Mouse (Mus musculus): ENCODE results near the gene Als2cl. TPM values are rescaled to one million over a fixed set of nuclear protein-coding genes. Genes with fewer than 3 reads are reported as not detected.

Gene Als2cl
- polyA plus RNA-seq, 1 experiment from 2014 or later, result 4.1 TPM

DNA sequence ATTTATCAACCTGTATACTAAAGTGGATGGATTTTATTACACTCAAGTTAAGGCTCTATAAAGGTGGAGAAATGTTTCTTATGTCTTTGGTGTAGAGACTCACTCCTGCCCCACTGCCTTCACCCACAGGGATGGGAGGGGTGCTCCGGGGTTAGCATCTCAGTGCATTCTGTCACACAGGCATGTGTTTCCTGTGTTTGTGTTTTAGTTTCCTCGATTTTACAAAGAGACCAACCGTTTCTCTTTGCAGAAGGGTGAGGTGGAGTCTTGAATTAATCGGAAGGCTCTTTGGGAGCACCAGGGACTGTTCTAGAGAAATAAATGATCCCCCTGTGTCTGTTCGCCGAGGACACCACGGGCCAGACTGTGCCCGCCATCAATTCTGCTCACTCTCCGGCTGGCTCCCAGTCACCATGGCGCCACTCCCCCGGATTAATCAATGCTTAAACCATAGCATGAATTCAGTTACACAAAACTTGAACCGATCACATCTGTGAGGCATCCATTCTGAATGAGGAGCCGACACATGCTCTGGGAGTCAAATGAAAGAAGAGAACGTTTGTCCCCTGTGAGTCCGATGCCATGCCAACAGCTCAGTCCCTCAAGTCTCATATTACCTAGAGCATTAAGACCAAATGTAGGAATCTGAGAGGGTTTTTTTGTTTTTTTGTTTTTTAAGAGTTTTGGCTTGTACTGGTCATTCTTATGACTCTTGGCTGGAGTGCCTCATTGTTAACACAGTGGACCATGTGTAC lies 41.2 kb downstream of the Als2cl start:
- peak; percentile 32 for DNase-seq (ENCODE audit: low spot score)

GRCm38 (mm10) chr9:110922759-110923158 lies 43.1 kb downstream of the Als2cl start:
- peak; percentile 97 for TF ChIP-seq CTCF (IDR thresholded peaks at IDR 0.05; ENCODE audit: low read depth)
- H3K9me3 ChIP-seq (replicated peaks; ENCODE audit: low read length), result no peaks in the 10 kb centered on the region
- no peak overlapping the region for H3K9ac ChIP-seq (ENCODE audit: low read depth, low read length)
- H3K36me3 ChIP-seq (ENCODE audit: insufficient read depth, low read length), result no peaks in the 10 kb centered on the region
- H3K27me3 ChIP-seq (ENCODE audit: insufficient read depth, low read length), result no peaks in the 10 kb centered on the region
- H3K4me1 ChIP-seq (replicated peaks; ENCODE audit: insufficient read depth, low read length), result no peaks in the 10 kb centered on the region
- DNase-seq (ENCODE audit: low spot score), result peak; percentile 86
- H3K4me3 ChIP-seq (replicated peaks; ENCODE audit: low read depth, low read length), result no peak overlapping the region
- ATAC-seq (replicated peaks; ENCODE audit: low FRiP score, low read depth), result no peak
- no peak overlapping the region for H3K4me2 ChIP-seq (ENCODE audit: low read length)
- H3K27ac ChIP-seq, result no peak overlapping the region
- 20% methylated on average over 7 of the region's 7 CpGs for WGBS

More for the DNA sequence above, 41.2 kb downstream of the Als2cl start:
- TF ChIP-seq CTCF (IDR thresholded peaks at IDR 0.05; ENCODE audit: low read depth), result no peak
- Histone ChIP-seq H3K36me3 (ENCODE audit: insufficient read depth, low read length) (no peaks in the 10 kb centered on the region), H3K4me3 (replicated peaks; ENCODE audit: low read depth, low read length) (no peak overlapping the region), H3K4me1 (replicated peaks; ENCODE audit: insufficient read depth, low read length) (no peaks in the 10 kb centered on the region), H3K9me3 (replicated peaks; ENCODE audit: low read length) (no peaks in the 10 kb centered on the region), H3K4me2 (ENCODE audit: low read length) (no peak overlapping the region), H3K9ac (ENCODE audit: low read depth, low read length) (no peak overlapping the region), H3K27me3 (ENCODE audit: insufficient read depth, low read length) (no peaks in the 10 kb centered on the region), H3K27ac (peak overlapping the region; percentile 50; the same call in 1 of the 2 replicates)
- WGBS, result 46% methylated on average over 15 of the region's 15 CpGs
- no peak for ATAC-seq (replicated peaks; ENCODE audit: low FRiP score, low read depth)

GRCm38 (mm10) chr9:110931573-110931972 lies 51.9 kb downstream of the Als2cl start:
- no peak overlapping the region for H3K4me2 ChIP-seq (ENCODE audit: low read length)
- no peak for TF ChIP-seq CTCF (IDR thresholded peaks at IDR 0.05; ENCODE audit: low read depth)
- 76% methylated on average over 6 of the region's 6 CpGs for WGBS
- H3K9ac ChIP-seq (ENCODE audit: low read depth, low read length), result no peak overlapping the region
- H3K4me3 ChIP-seq (replicated peaks; ENCODE audit: low read depth, low read length), result no peak overlapping the region
- H3K9me3 ChIP-seq (replicated peaks; ENCODE audit: low read length), result no peaks in the 10 kb centered on the region
- H3K27ac ChIP-seq, result no peak overlapping the region
- no peaks in the 10 kb centered on the region for H3K4me1 ChIP-seq (replicated peaks; ENCODE audit: insufficient read depth, low read length)
- no peaks in the 10 kb centered on the region for H3K27me3 ChIP-seq (ENCODE audit: insufficient read depth, low read length)
- no peak for DNase-seq (ENCODE audit: low spot score)
- no peaks in the 10 kb centered on the region for H3K36me3 ChIP-seq (ENCODE audit: insufficient read depth, low read length)
- no peak for ATAC-seq (replicated peaks; ENCODE audit: low FRiP score, low read depth)

- Histone ChIP-seq H3K36me3 (ENCODE audit: insufficient read depth, low read length) (no peaks in the 10 kb centered on the region), H3K4me2 (ENCODE audit: low read length) (no peak overlapping the region), H3K9ac (ENCODE audit: low read depth, low read length) (no peak overlapping the region), H3K4me3 (replicated peaks; ENCODE audit: low read depth, low read length) (no peak overlapping the region), H3K27me3 (ENCODE audit: insufficient read depth, low read length) (no peaks in the 10 kb centered on the region), H3K4me1 (replicated peaks; ENCODE audit: insufficient read depth, low read length) (no peaks in the 10 kb centered on the region), H3K27ac (no peak overlapping the region), H3K9me3 (replicated peaks; ENCODE audit: low read length) (no peaks in the 10 kb centered on the region)
- WGBS, result 72% methylated on average over 12 of the region's 12 CpGs
- ATAC-seq (replicated peaks; ENCODE audit: low FRiP score, low read depth) (no peak), DNase-seq (ENCODE audit: low spot score) (no peak)
- no peak for TF ChIP-seq CTCF (IDR thresholded peaks at IDR 0.05; ENCODE audit: low read depth)
Measured at GRCm38 (mm10) chr9:110933850-110934437, 54.3 kb downstream of the Als2cl start.

- 69% methylated on average over 7 of the region's 7 CpGs for WGBS
- H3K4me3 ChIP-seq (replicated peaks; ENCODE audit: low read depth, low read length), result no peak overlapping the region
- DNase-seq (ENCODE audit: low spot score), result no peak
- H3K27me3 ChIP-seq (ENCODE audit: insufficient read depth, low read length), result no peaks in the 10 kb centered on the region
- H3K9me3 ChIP-seq (replicated peaks; ENCODE audit: low read length), result no peaks in the 10 kb centered on the region
- no peak overlapping the region for H3K27ac ChIP-seq
- no peak overlapping the region for H3K4me2 ChIP-seq (ENCODE audit: low read length)
- no peak for TF ChIP-seq CTCF (IDR thresholded peaks at IDR 0.05; ENCODE audit: low read depth)
- ATAC-seq (replicated peaks; ENCODE audit: low FRiP score, low read depth), result no peak
- no peaks in the 10 kb centered on the region for H3K4me1 ChIP-seq (replicated peaks; ENCODE audit: insufficient read depth, low read length)
- no peaks in the 10 kb centered on the region for H3K36me3 ChIP-seq (ENCODE audit: insufficient read depth, low read length)
- no peak overlapping the region for H3K9ac ChIP-seq (ENCODE audit: low read depth, low read length)
Measured at GRCm38 (mm10) chr9:110935941-110936340, 56.3 kb downstream of the Als2cl start.

GRCm38 (mm10) chr9:110937506-110938490 lies 58.1 kb downstream of the Als2cl start:
- H3K4me2 ChIP-seq (ENCODE audit: low read length), result no peak overlapping the region
- 73% methylated on average over 12 of the region's 12 CpGs for WGBS
- H3K9ac ChIP-seq (ENCODE audit: low read depth, low read length), result no peak overlapping the region
- no peaks in the 10 kb centered on the region for H3K9me3 ChIP-seq (replicated peaks; ENCODE audit: low read length)
- TF ChIP-seq CTCF (IDR thresholded peaks at IDR 0.05; ENCODE audit: low read depth), result peak; percentile 32
- H3K27me3 ChIP-seq (ENCODE audit: insufficient read depth, low read length), result no peaks in the 10 kb centered on the region
- no peaks in the 10 kb centered on the region for H3K4me1 ChIP-seq (replicated peaks; ENCODE audit: insufficient read depth, low read length)
- H3K27ac ChIP-seq, result no peak overlapping the region
- DNase-seq (ENCODE audit: low spot score) (no peak), ATAC-seq (replicated peaks; ENCODE audit: low FRiP score, low read depth) (no peak)
- H3K4me3 ChIP-seq (replicated peaks; ENCODE audit: low read depth, low read length), result no peak overlapping the region
- no peaks in the 10 kb centered on the region for H3K36me3 ChIP-seq (ENCODE audit: insufficient read depth, low read length)

Data from kidney, postnatal 0 days (tissue).